Mouse (Mus musculus) liver, embryonic 11.5 days (tissue): ENCODE measurements around the gene Polr2l. TPM values are rescaled to one million over a fixed set of nuclear protein-coding genes. Genes with fewer than 3 reads are reported as not detected.

Source experiments
- polyA plus RNA-seq: library from polyadenylated mRNA; unstranded; fragments of >200 nt; fragmentation: Nextera tagmentation; extraction: Ambion mirVana; gene quantifications from 2 replicates; pipeline ENCODE4 v1.2.1, GENCODE M21; 2014

Gene Polr2l
- polyA plus RNA-seq, 1 experiment from 2014 or later, result 104 TPM

Other genes with a start within 250 kb of the Polr2l start
- gene Phrf1, start 246.3 kb downstream of the Polr2l start, polyA plus RNA-seq, result 70.9 and 81.0 TPM in 2 replicates
- 4.0 and 4.1 TPM in 2 replicates for gene Irf7, start 208.7 kb downstream of the Polr2l start, polyA plus RNA-seq
- gene Cdhr5, start 198.3 kb downstream of the Polr2l start, polyA plus RNA-seq, result 0.44 and 0.53 TPM in 2 replicates
- 1.2 and 1.6 TPM in 2 replicates for gene Sct, start 196.0 kb downstream of the Polr2l start, polyA plus RNA-seq
- gene Drd4, start 183.1 kb downstream of the Polr2l start, polyA plus RNA-seq, result 0.16 and 0.17 TPM in 2 replicates
- 48.6 and 54.0 TPM in 2 replicates for gene Deaf1, start 147.4 kb downstream of the Polr2l start, polyA plus RNA-seq
- gene Tmem80, start 147.4 kb downstream of the Polr2l start, polyA plus RNA-seq, result 22.2 and 27.4 TPM in 2 replicates
- 5.4 and 7.7 TPM in 2 replicates for gene Eps8l2, start 136.3 kb downstream of the Polr2l start, polyA plus RNA-seq
- gene Taldo1, start 82.9 kb downstream of the Polr2l start, polyA plus RNA-seq, result 442 and 472 TPM in 2 replicates
- gene Gatd1, start 61.0 kb downstream of the Polr2l start, polyA plus RNA-seq, result 35.0 and 41.6 TPM in 2 replicates
- 0.16 and 0.27 TPM in 2 replicates for gene Cend1, start 45.6 kb downstream of the Polr2l start, polyA plus RNA-seq
- gene Slc25a22, start 37.2 kb downstream of the Polr2l start, polyA plus RNA-seq, result 36.9 and 39.4 TPM in 2 replicates
- 22.5 and 22.7 TPM in 2 replicates for gene Pidd1, start 31.1 kb downstream of the Polr2l start, polyA plus RNA-seq
- 1,652 and 1,836 TPM in 2 replicates for gene Rplp2, start 27.8 kb downstream of the Polr2l start, polyA plus RNA-seq
- gene Pnpla2, start 19.9 kb downstream of the Polr2l start, polyA plus RNA-seq, result 23.4 and 23.7 TPM in 2 replicates
- 4.3 and 7.2 TPM in 2 replicates for gene Cracr2b, start 14.0 kb downstream of the Polr2l start, polyA plus RNA-seq
- 20.6 and 22.3 TPM in 2 replicates for gene Cd151, start 7.7 kb downstream of the Polr2l start, polyA plus RNA-seq
- 77.9 and 78.2 TPM in 2 replicates for gene Tspan4, start 108 bp upstream of the Polr2l start, polyA plus RNA-seq
- gene Chid1, start 64.7 kb upstream of the Polr2l start, polyA plus RNA-seq, result 39.2 and 48.1 TPM in 2 replicates
- gene Ap2a2, start 87.0 kb upstream of the Polr2l start, polyA plus RNA-seq, result 94.4 and 102 TPM in 2 replicates
- gene Muc6, start 180.2 kb upstream of the Polr2l start, polyA plus RNA-seq, result 2.4 and 2.6 TPM in 2 replicates
- 0.21 and 0.22 TPM in 2 replicates for gene Muc2, start 215.2 kb upstream of the Polr2l start, polyA plus RNA-seq